Mouse (Mus musculus): ENCODE measurements around the gene Etnk2. TPM values are rescaled to one million over a fixed set of nuclear protein-coding genes. Genes with fewer than 3 reads are reported as not detected.
"Not testable (repeated sequence)": the region's sequence is repeated elsewhere in the genome, so short reads cannot be mapped to it uniquely, and the experiment has no call there.

Etnk2 gene
- total RNA-seq (2015; ENCODE audit: low replicate concordance) (not detected in 2 replicates), total RNA-seq (2017; ENCODE audit: low replicate concordance) (not detected in 2 replicates)

DNA sequence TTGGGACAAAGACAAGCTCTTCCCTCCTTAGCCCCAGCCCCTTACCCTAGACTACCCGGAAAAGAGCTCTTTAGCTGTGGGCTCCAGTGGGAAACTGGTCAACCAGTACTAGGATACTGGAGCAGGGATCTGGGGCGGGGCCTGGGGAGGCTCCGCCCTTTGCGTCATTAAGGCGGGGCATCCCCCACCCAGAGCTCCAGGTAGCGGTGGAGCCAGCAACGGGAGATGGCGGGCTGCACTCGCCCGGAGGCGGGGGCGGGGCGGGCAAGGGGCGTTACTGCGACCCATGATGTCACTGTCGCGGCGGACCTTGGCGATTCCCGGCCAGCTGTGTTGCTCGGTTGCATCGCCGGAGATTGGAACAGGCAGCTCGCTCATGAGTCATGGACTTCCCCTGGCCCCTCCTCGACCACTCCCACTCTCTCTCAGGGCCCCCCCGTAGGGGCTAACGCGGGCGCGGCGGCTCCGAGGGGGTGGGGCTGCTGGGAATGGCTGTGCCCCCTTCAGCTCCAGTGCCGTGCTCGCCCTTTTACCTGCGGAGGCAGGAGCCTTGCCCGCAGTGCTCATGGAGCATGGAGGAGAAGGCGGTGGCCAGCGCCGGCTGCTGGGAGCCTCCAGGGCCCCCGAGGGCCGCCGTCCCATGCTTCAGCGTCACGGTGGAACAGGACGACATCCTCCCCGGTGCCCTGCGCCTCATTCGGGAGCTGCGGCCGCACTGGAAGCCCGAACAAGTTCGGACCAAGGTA is at the start of gene Etnk2:
Gene Etnk2, plus strand, starts transcription at position 297 of the 746 bp plus-strand sequence.
- no peak for ATAC-seq (replicated peaks; ENCODE audit: low FRiP score, poor library complexity, severe bottlenecking)

DNA sequence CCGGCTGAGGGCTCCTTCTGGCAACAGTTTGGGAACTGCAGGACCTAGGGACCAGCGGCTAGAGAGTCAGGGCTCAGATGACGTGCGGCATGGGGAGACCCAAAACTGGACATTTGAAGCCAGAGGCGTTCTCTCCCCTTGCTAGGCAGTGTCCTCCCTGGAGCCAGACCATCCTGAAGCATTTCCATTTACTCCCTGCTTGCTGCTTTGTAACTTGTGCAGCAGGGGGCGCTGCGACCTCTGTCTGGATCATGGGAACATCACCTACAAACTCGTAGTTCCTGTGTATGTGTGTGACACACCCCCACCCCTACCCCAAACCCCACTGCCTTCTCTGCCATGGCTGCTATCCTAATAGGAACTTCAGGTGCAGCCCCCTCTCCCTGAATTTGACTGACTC is 49.0 kb upstream of the Etnk2 start:
- ATAC-seq (replicated peaks; ENCODE audit: low FRiP score, poor library complexity, severe bottlenecking): no peak

DNA sequence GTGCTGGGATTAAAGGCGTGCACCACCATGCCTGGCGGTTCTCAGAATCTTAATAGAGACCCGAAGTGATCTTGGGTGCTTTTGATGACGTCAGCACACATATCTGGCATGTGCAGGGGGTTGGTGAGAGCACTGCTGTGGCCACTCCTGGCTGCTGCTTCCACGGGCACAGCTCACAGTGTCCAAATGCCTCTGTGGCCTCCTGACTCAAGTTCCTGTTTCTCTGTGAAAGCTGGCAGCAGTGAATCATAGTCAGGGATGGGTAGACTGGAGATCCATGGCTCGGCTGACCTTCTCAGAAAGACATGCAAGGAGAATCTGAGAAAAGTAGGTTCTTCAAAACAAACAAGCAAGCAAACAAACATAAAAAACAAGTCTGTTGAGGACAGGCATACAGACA is 47.6 kb upstream of the Etnk2 start:
- ATAC-seq (replicated peaks; ENCODE audit: low FRiP score, poor library complexity, severe bottlenecking): no peak

DNA sequence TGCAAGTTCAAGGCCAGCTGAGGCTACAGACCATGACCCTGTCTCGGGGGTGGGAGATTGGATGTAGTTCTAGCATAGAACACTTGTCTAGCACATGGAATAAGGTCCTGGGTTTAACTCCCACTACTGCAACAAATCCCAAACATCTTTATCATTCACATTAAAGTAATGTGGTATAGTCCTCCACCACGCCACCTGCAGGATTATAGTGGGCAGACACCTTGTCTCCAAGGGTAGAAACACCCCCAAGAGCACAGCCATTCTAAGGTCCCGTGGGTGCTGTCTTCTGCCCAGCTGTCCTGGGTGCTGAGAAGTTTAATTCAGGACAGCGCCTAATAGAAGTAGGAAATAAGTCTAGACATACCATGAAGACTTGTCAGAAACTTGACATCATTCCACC is 46.8 kb upstream of the Etnk2 start:
- no peak for ATAC-seq (replicated peaks; ENCODE audit: low FRiP score, poor library complexity, severe bottlenecking)

DNA sequence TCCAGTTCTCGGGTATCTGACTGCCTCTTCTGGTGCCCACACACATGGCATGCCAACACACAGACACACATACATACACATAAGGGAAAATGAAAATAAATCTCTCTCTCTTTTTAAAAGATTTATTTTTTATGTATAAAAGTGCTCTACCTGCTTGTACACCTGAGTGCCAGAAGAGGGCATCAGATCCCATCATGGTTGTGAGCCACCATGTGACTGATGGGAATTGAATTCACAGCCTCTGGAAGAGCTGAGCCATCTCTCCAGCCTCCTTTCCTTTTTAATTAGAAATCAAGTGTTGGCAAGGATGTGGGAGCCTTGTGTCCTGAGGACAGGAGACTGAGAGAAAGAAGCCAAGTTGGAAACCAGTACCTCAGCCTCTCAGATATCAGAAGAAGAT is 46.2 kb upstream of the Etnk2 start:
- ATAC-seq (replicated peaks; ENCODE audit: low FRiP score, poor library complexity, severe bottlenecking): no peak

DNA sequence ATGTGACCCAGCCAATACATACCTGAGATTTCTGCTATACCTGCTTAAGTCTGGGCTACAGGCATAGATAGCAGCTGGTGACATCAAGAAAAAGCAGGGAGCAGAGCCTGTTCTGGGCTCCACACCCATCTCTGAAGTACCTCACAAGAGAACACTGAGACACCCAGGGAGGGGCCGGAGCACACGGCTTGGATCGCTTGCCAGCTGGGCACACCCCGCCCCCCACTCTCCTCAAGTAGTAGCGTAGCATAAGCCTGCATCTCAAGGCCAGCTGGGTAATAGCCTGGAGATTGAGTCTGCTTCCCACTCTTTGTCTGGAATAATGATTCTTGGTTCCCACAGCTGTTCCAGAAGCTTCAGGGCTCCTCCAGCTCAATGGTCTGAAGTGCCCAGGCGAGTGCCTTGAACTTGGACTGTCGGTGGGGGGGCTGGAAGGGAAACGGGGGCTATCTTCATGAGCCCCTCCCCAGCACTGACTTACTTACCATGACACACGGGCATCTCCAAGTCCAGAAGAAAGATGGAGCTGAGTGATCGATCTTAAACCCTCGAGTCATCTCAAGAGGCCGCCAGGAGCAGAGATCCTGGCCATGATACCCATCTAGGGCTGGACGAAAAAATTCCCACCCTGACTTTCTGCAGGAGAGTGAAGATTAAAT is 42.0 kb upstream of the Etnk2 start, which contains the start of gene Kiss1:
Gene Kiss1, plus strand, starts transcription at position 609 of the 659 bp plus-strand sequence.
- ATAC-seq (replicated peaks; ENCODE audit: low FRiP score, poor library complexity, severe bottlenecking): no peak

DNA sequence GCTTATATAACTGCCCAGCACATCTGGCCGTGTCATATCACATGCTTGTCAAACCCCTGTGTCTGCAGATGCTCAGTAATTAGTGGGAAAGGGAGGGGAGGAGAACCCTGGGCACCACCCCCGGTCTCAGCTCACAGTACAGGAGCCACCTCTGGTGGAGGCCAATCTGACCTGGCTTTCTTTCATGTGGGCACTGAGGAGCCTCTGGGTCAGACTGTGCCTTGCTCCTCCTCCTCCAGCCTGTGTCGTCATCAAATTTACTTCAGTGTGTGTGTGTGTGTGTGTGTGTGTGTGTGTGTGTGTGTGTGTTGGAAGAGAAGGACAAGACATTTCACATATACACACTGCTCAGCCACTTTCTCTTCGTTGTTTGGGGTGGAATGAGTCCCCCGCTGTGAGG is 40.0 kb upstream of the Etnk2 start:
- no peak for ATAC-seq (replicated peaks; ENCODE audit: low FRiP score, poor library complexity, severe bottlenecking)

DNA sequence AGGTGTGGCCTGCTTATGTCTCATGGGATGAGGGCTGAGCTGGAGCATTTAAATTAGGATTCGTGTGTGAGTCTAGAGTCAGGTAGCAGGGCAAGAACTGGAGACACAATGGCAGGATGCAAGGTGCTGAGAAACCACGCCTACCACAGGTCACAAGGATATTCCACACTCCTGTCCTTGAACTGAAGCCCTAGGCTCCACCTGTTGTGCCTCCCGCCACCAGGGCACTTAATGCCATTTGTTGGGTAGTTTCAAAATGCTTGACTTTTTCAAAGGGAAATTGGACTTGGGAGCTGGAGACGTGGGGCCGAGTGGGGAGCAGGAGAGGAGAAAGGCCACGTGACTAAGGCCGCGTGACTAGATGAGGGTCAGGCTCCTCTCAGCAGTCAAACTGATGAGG is 37.4 kb upstream of the Etnk2 start:
- ATAC-seq (replicated peaks; ENCODE audit: low FRiP score, poor library complexity, severe bottlenecking): no peak

DNA sequence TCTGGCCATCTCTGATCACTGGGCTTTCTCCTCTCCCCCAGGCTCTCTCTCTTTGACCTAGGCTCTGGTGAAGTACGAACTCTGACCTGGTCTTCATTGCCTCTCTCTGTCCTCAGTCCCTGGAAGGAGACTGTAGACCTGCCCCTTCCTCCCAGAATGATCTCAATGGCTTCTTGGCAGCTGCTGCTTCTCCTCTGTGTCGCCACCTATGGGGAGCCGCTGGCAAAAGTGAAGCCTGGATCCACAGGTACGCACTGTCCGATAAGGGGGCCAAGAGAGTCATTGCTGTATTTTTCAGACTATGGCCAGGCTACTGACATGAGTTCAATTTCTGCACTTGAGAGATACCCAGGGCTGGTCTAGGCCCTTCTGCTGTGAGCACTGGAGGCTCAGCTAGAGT is 36.3 kb upstream of the Etnk2 start:
- no peak for ATAC-seq (replicated peaks; ENCODE audit: low FRiP score, poor library complexity, severe bottlenecking)

DNA sequence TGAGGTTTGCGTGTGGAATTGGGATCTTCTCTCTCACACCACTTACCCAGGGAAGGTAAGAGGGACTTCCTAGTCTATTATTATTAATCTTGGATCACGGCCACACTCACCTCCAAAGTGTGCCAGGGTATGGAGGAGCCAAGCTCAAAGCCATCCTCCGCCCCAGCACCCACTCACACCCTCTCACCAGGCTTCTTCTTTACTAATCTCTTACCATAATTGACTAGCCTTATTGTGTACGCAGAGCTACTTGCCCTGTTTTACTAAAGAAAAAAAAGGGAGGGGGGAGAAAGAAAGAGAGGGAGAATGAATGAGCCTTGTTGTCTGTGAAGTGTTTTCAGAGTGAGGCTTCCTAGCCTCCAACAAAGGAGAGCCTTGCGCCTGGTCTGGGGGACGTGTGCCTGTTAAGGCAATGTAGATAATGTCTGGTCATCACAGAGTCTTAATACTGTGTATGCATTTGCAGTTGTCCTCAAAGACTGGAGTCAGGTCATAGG is 35.0 kb upstream of the Etnk2 start:
- ATAC-seq (replicated peaks; ENCODE audit: low FRiP score, poor library complexity, severe bottlenecking): no peak

DNA sequence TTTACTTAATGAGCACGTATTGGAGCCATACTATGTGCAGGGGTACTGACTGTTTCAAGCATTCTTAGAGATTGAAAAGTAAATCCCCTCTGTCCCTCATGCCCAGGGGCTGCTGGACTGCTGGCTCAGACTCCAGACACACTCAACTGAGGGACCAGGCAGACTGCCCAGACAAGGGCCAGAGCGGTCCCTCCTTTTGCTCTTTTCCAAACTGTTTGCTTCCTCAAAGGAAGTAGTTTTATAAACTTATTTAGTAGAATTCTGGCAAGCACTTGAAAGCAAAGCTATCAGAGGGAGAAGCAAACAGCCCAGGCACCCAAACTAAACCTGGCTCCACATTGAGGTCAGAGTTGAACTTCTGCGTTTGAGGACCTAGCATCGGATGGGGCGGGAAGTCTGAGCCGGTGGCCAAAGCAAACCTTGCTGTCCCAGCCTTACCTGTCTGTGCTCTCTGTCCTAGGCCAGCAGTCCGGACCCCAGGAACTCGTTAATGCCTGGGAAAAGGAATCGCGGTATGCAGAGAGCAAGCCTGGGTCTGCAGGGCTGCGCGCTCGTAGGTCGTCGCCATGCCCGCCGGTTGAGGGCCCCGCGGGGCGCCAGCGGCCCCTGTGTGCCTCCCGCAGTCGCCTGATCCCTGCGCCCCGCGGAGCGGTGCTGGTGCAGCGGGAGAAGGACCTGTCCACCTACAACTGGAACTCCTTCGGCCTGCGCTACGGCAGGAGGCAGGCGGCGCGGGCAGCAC is 34.3 kb upstream of the Etnk2 start:
- ATAC-seq (replicated peaks; ENCODE audit: low FRiP score, poor library complexity, severe bottlenecking): no peak

DNA sequence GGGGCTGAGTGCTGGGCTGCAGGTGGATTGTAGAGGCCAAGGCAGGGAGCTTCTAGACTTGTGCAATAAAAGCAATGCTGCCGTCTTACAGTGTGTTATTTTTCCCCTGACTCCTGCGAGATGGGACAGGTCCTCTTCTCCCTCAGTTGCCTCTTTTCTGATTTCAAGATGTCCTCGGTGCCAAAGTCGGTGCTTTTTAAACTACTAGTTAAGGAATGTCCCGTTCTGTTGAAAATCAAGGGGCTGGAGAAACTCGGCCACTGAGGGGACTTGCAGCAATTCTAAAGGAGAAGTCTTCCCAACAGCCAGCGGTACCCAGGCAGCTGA is 33.8 kb upstream of the Etnk2 start:
- ATAC-seq (replicated peaks; ENCODE audit: low FRiP score, poor library complexity, severe bottlenecking): no peak

DNA sequence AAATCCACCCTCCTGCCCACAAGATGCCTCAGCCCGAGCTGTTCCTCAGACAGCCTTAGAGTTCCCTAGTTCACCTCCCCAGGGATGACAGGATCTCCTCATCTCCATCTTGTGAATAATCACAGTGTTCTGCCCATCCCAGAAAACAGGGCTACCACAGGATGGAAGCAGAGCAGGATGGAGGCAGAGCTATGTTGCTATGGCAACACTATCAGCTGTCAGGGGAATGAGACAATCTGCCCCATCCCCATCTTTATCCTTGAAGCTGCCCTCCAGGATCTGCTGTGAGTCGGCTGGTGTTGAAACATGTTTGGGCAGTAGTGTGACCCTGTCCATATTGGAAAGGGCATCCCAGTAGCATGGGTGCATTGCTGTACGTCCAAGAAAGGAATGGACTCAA is 32.2 kb upstream of the Etnk2 start:
- no peak for ATAC-seq (replicated peaks; ENCODE audit: low FRiP score, poor library complexity, severe bottlenecking)

DNA sequence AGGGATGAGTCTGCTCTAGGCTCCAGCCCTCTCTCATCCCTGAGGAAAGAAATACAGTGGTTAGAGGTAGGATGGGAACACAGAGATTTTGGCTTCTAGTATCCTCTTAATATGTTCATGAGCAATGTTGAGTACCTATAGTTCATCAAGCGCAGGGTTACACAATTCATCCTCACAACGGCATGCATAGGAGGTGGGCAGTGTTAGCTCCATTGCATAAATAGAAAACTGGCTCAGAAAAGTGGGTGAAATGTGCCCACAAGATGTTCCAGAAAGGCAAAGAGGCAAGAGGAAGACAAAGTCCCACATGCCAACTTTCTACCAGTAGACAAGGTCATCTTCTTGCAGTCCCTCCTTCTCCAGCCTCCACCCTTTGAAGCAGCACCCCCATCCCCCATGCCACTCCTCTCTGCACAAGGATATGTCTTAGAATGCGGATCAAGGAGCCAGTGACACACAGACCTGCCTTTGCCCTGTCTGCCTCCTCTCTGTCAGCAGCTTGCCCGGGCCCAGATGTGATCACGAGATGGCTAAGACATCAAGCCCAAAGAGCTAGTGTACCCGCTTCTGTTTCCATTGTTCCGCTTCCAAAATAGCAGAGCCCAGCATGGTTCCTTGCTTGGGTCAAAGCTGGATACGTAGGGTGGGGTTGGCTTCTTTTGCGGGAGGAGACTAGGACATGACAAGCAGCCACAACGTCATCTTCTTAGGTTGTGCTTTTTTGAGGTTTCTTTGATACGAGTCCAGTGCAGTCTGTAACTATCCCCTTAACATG is 30.5 kb upstream of the Etnk2 start:
- ATAC-seq (replicated peaks; ENCODE audit: low FRiP score, poor library complexity, severe bottlenecking): no peak

DNA sequence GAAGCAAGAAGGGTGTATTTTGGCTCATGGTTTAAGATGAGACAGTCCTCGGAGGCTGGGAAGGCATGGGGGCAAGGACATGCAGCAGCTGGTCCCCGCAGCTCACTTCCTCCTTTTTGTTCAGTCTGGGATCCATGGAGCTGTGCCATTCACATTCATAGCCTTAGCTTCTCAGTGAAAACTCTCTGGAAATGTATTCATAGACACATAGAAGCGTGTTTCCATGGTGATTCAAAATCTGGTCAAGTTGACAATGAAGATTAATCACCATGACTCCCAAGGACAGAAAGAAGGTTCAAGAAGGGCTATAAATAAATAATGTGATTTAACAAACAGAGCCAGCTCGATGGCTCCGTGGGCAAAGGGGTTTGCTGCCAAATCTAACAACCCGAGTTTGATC is 29.4 kb upstream of the Etnk2 start:
- ATAC-seq (replicated peaks; ENCODE audit: low FRiP score, poor library complexity, severe bottlenecking): no peak

DNA sequence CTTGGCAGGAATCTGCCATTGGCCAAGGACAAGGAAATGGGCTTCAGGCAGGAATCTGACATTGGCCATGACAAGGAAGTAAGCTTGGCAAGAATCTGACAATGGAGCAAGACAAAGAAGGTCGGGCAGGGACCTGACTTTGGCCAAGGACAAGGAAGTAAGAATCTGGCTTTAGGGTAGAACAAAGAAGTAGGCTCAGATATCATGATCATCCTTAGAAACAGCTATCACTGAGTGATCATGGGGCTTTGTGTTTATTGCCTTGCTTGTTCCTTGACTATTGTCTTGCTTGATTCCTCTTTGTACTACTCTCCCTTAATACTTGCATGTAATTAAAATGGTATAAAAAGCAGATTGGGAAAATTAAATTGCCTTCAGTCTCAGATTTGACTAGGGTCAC is 23.0 kb upstream of the Etnk2 start:
- not testable (repeated sequence) for ATAC-seq (replicated peaks; ENCODE audit: low FRiP score, poor library complexity, severe bottlenecking)

DNA sequence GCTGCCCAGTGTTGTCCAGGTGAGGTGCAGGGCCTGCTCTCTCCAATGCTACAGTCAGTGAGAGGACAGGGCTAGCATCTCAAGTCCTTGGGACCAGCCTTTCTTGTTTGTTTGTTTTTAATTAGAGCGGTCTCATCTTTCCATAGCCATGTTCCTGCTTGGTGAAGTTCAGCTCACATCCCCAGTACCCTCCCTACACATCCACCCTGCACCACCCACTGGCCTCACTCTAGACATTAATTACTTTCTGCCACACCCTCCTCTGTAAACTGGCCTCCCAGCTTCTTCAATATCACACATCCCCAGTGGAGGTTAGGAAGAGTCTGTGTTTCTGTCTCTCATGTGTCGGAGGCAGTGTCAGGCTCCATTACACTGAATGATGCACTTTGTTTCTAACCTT is 19.0 kb upstream of the Etnk2 start:
- no peak for ATAC-seq (replicated peaks; ENCODE audit: low FRiP score, poor library complexity, severe bottlenecking)

DNA sequence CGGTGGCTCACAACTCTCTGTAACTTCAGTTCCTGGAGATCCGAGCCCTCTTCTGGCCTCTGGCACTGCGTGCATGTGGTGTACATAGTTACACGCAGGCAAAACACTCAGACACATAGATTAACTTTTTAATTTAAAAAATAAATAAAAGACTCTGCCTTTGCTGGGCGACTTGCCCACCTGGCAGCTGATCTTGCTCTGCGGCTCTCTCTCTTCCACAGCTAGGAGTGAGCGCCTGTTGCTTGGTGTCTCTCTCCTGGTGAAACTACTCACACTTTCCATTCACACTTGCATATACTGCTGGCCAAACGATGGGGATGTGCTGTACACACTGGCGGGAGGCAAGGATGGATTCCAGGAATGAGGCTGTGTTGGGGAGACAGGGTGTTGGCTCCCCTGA is 16.8 kb upstream of the Etnk2 start:
- no peak for ATAC-seq (replicated peaks; ENCODE audit: low FRiP score, poor library complexity, severe bottlenecking)

DNA sequence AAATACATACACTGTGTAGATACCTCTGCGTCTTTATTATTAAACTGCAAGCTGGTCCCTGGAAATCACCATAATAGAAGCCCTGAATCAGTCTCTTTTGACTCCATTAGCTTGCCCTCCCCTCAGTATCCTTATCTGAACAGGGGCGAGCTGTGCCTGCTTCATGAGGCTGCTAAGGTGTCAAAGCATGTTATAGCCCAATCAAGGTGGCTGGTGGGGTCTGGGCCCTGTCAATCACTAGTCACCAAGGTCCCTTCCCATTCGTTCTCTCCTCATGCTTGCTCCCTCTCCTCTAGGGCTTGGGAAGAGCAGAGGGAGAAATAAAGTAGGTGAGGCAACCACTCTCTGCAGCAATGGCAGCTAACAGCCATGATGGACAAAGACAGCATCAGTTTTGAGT is 16.1 kb upstream of the Etnk2 start:
- ATAC-seq (replicated peaks; ENCODE audit: low FRiP score, poor library complexity, severe bottlenecking): no peak

Measured in erythroblast, adult 5-6 weeks (primary cell).